Mouse (Mus musculus) embryonic facial prominence, embryonic 12.5 days (tissue): ENCODE data around the gene Uox. TPM values are rescaled to one million over a fixed set of nuclear protein-coding genes. Genes with fewer than 3 reads are reported as not detected.

ENCODE experiments used
- ATAC-seq: fragments of 200-750 bp; cut with Nextera tagmentation; 2 replicates; pipeline ENCODE4 v1.8.0; 2017; ENCODE audit not compliant: insufficient number of reproducible peaks, insufficient read depth, low FRiP score, low TSS enrichment
- H3K27ac ChIP-seq: fragments of 300-500 bp; sonication (generic); 2 replicates; pipeline ENCODE4 v1.5.1; 2016; ENCODE audit warnings: mild to moderate bottlenecking
- H3K27me3 ChIP-seq: fragments of 300-500 bp; sonication (generic); 2 replicates; pipeline ENCODE4 v1.6.1; 2016; ENCODE audit warnings: mild to moderate bottlenecking, moderate library complexity
- H3K36me3 ChIP-seq: fragments of 300-500 bp; sonication (generic); 2 replicates; pipeline ENCODE4 v1.6.1; 2016; ENCODE audit warnings: mild to moderate bottlenecking
- H3K4me1 ChIP-seq: fragments of 300-500 bp; sonication (generic); 2 replicates; pipeline ENCODE4 v1.6.1; 2016
- H3K4me2 ChIP-seq: fragments of 300-500 bp; sonication (generic); replicated peaks from 2 replicates; pipeline ENCODE4 v1.6.1; 2016; ENCODE audit warnings: mild to moderate bottlenecking, moderate library complexity
- H3K4me3 ChIP-seq: fragments of 300-500 bp; sonication (generic); 2 replicates; pipeline ENCODE4 v1.5.1; 2016; ENCODE audit warnings: mild to moderate bottlenecking
- H3K9ac ChIP-seq: fragments of 300-500 bp; sonication (generic); 2 replicates; pipeline ENCODE4 v1.6.1; 2016; ENCODE audit warnings: mild to moderate bottlenecking, moderate library complexity
- H3K9me3 ChIP-seq: fragments of 300-500 bp; sonication (generic); 2 replicates; pipeline ENCODE4 v1.6.1; 2016; ENCODE audit warnings: mild to moderate bottlenecking, moderate library complexity
- WGBS: fragments of 180-500 bp; shearing (Covaris S2); methylation state at CpG from one replicate; pipeline ENCODE4 v1.1.7; 2016; 5-methylcytosine and 5-hydroxymethylcytosine counted together
- polyA plus RNA-seq: library from polyadenylated mRNA; unstranded; fragments of >200 nt; fragmentation: Nextera tagmentation; extraction: Ambion mirVana; gene quantifications from 2 replicates; pipeline ENCODE4 v1.2.1, GENCODE M21; 2016

Uox gene
- polyA plus RNA-seq, result not detected in 2 replicates

DNA sequence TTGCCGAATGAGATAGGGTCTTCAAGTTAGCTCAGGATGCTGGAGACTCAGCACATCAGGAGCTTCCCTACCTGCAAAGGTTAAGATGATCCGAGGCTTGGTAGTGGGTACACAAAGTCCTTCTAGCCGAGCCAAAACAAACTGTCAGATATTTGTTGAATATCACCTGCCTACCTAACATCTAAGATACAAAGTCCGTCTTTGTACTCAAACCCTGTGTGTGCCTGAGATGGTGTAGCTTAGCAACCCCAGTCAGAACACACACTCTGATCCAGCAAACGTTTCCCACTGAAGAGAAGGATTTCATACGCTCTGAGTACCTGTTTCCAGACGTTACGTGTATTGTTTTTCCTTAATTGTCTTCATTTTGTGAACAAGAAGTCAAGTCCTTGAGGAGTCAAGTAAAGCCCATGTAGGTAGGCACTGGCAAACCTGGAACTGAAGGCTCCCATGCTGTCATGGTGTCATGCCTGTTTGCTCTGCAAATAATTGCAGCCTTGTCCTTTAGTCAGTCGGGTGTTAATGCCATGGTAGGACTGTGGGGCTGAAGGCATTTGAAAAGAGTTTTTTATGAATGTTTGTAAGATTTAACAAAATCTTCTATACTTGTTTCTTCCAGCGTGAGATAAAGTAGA is at the start of gene Uox:
Uox (plus strand) TSS at position 279 of the 635 bp plus-strand sequence.
- Histone ChIP-seq H3K9ac (no peak within 1 kb of the TSS), H3K4me1 (no peaks in the 10 kb centered on the region), H3K4me2 (no peak within 1 kb of the TSS), H3K9me3 (no peaks in the 10 kb centered on the region), H3K36me3 (no peaks in the 10 kb centered on the region), H3K27me3 (no peaks in the 10 kb centered on the region), H3K27ac (no peak within 1 kb of the TSS), H3K4me3 (no peak within 1 kb of the TSS)
- WGBS, result 78% methylated on average over 10 of the region's 10 CpGs
- ATAC-seq, result no peak

DNA sequence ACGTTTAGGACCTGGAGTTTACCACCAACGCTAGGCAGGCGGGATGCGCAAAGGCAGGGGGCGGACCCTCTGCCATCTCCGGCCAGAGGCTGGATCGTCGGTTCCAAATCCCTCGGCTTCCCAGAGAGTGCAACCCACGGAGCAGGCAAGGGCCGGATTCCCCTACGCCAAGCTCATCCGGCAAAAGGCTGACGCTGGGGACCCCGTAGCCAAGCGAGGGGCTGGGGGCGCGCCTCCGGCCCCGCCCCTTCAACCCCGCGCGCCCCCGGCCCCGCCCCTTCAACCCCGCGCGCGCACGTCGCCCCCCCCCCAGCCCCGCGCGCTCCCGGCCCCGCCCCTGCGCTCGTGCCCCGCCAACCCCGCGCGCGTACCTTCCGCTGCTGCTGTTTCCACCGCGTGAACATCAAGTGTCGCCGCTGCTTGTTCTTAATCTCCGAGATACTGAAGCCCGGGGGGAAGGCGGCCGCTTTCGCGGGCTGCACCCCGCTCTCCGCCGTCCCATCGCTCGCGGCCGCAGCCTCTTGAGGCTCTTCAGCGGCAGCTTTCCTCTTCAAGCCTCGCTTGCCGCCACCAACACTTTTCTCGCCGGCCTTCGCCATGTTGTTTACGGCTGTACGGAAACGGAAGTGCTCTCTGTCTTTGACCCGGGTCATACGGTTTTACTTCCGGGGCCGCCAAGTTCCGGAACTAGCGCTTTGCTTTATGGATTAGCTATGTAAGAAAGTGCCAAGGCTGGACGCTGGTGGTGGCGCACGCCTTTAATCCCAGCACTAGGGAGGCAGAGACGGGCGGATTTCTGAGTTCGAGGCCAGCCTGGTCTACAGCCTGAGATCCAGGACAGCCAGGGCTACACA is 49.2 kb upstream of the Uox start, which contains the start of gene Rpf1:
Rpf1 (minus strand) TSS at position 632 of the 854 bp plus-strand sequence.
- WGBS, result 1% methylated on average over 75 of the region's 82 CpGs
- peak within 1 kb of the TSS; percentile 60 for H3K4me2 ChIP-seq
- peak within 1 kb of the TSS; percentile 97 for H3K27ac ChIP-seq
- no peaks in the 10 kb centered on the region for H3K9me3 ChIP-seq
- ATAC-seq, result peak; percentile 91
- peaks cover 16% of the 10 kb centered on the region for H3K36me3 ChIP-seq
- no peaks in the 10 kb centered on the region for H3K27me3 ChIP-seq
- H3K4me3 ChIP-seq, result peak within 1 kb of the TSS; percentile 68
- H3K9ac ChIP-seq, result peak within 1 kb of the TSS; percentile 75
- H3K4me1 ChIP-seq, result no peaks in the 10 kb centered on the region; the same call in 1 of the 2 replicates

- Histone ChIP-seq H3K27ac (peak overlapping the region; percentile 97), H3K4me1 (no peaks in the 10 kb centered on the region; the same call in 1 of the 2 replicates), H3K4me3 (peak overlapping the region; percentile 68), H3K9me3 (no peaks in the 10 kb centered on the region), H3K4me2 (peak overlapping the region; percentile 60), H3K36me3 (peaks cover 16% of the 10 kb centered on the region), H3K9ac (peak overlapping the region; percentile 75), H3K27me3 (no peaks in the 10 kb centered on the region)
- no peak for ATAC-seq
- 18% methylated on average over 8 of the region's 8 CpGs for WGBS
Observed at GRCm38 (mm10) chr3:146521652-146522020, 48.6 kb upstream of the Uox start.

GRCm38 (mm10) chr3:146528335-146528734 is 41.9 kb upstream of the Uox start:
- Histone ChIP-seq H3K36me3 (no peaks in the 10 kb centered on the region), H3K27ac (no peak overlapping the region), H3K4me2 (no peak overlapping the region), H3K27me3 (no peaks in the 10 kb centered on the region), H3K9ac (no peak overlapping the region), H3K9me3 (no peaks in the 10 kb centered on the region), H3K4me3 (no peak overlapping the region), H3K4me1 (no peaks in the 10 kb centered on the region)
- 37% methylated on average over 2 of the region's 2 CpGs for WGBS
- no peak for ATAC-seq

DNA sequence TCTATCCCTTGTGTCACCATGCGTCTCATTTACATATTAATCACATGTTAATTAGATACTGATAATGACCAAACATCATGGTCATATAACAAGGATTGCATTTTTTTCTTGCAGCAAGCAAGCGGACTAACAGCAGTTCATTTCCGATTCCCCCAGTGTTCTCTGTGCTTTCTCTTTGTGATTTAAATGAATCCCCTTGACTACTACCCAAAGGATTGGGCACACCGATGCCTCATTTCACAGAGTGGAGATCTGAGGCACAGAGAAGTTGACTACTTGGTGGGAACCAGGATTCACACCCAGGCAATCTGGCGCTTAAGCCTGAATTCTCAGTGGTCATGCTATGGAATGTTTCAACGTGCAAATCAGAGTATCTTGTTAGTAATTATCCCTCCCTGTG is 35.2 kb upstream of the Uox start:
- no peaks in the 10 kb centered on the region for H3K36me3 ChIP-seq
- H3K9me3 ChIP-seq, result no peaks in the 10 kb centered on the region
- no peaks in the 10 kb centered on the region for H3K4me1 ChIP-seq
- no peak overlapping the region for H3K4me2 ChIP-seq
- H3K27ac ChIP-seq, result no peak overlapping the region
- H3K9ac ChIP-seq, result no peak overlapping the region
- 63% methylated on average over 6 of the region's 6 CpGs for WGBS
- H3K4me3 ChIP-seq, result no peak overlapping the region
- no peak for ATAC-seq
- H3K27me3 ChIP-seq, result no peaks in the 10 kb centered on the region

GRCm38 (mm10) chr3:146540521-146541273 is 29.5 kb upstream of the Uox start:
- Histone ChIP-seq H3K4me2 (no peak overlapping the region), H3K36me3 (no peaks in the 10 kb centered on the region), H3K27me3 (no peaks in the 10 kb centered on the region), H3K9ac (no peak overlapping the region), H3K4me1 (no peaks in the 10 kb centered on the region), H3K9me3 (no peaks in the 10 kb centered on the region), H3K27ac (no peak overlapping the region), H3K4me3 (no peak overlapping the region)
- ATAC-seq, result no peak
- 87% methylated on average over 4 of the region's 4 CpGs for WGBS

DNA sequence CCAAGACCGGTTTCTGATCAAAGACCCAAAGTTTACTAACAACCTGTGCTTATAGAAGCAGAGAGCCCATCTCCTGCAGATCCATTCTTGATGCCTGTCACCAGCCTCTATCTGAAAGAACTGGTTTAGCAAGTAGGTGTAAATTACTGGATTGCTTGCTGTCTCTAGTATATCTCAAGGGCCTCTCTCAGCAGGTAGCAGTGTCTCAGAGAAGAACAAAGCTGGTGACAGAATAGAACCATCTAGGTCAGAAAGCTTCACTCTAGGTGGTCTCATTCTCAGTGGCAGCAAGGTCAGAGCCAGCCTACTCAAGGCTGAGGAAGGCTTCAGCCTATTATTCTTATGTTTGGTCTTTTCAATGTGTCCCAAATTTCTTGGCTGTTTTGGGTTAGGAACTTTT is 26.6 kb upstream of the Uox start:
- ATAC-seq, result no peak
- Histone ChIP-seq H3K4me2 (no peak overlapping the region), H3K27me3 (no peaks in the 10 kb centered on the region), H3K9me3 (no peaks in the 10 kb centered on the region), H3K4me3 (no peak overlapping the region), H3K36me3 (no peaks in the 10 kb centered on the region), H3K4me1 (no peaks in the 10 kb centered on the region), H3K27ac (no peak overlapping the region), H3K9ac (no peak overlapping the region)
- WGBS, result 18% methylated on average over 1 of the region's 1 CpGs

- no peaks in the 10 kb centered on the region for H3K27me3 ChIP-seq
- no peak overlapping the region for H3K4me2 ChIP-seq
- H3K9me3 ChIP-seq, result no peaks in the 10 kb centered on the region
- no peak overlapping the region for H3K9ac ChIP-seq
- H3K4me3 ChIP-seq, result no peak overlapping the region
- H3K36me3 ChIP-seq, result no peaks in the 10 kb centered on the region
- ATAC-seq, result no peak
- H3K27ac ChIP-seq, result no peak overlapping the region
- 71% methylated on average over 7 of the region's 7 CpGs for WGBS
- no peaks in the 10 kb centered on the region for H3K4me1 ChIP-seq
Observed at GRCm38 (mm10) chr3:146554816-146555215, 15.4 kb upstream of the Uox start.

DNA sequence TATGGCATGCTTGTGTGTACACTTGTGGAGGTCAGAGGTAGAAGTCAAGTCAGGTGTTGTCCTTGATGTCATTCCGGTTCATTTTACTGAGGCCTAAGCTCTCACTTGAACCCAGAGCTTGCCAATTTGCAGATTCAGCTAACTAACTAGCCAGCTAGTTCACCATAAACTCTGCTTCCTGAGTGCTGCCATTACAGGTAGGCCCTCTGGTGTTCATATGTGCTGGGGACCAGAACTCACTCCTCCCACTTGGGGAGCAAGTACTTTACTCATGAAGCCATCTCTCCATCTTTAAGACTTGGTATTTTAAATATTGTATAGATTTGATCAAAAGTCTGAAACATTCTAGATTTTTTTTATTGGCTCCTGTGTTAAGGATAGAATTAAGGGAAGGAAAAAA is 13.7 kb upstream of the Uox start:
- Histone ChIP-seq H3K27ac (no peak overlapping the region), H3K4me2 (no peak overlapping the region), H3K4me3 (no peak overlapping the region), H3K9me3 (no peaks in the 10 kb centered on the region), H3K4me1 (no peaks in the 10 kb centered on the region), H3K9ac (no peak overlapping the region), H3K27me3 (no peaks in the 10 kb centered on the region), H3K36me3 (no peaks in the 10 kb centered on the region)
- 60% methylated on average over 1 of the region's 1 CpGs for WGBS
- ATAC-seq, result no peak

- no peaks in the 10 kb centered on the region for H3K27me3 ChIP-seq
- H3K36me3 ChIP-seq, result no peaks in the 10 kb centered on the region
- 81% methylated on average over 6 of the region's 6 CpGs for WGBS
- no peak for ATAC-seq
- no peak overlapping the region for H3K27ac ChIP-seq
- no peaks in the 10 kb centered on the region for H3K4me1 ChIP-seq
- H3K9ac ChIP-seq, result no peak overlapping the region
- no peak overlapping the region for H3K4me2 ChIP-seq
- H3K4me3 ChIP-seq, result no peak overlapping the region
- H3K9me3 ChIP-seq, result no peaks in the 10 kb centered on the region
Observed at GRCm38 (mm10) chr3:146557507-146557906, 12.7 kb upstream of the Uox start.

DNA sequence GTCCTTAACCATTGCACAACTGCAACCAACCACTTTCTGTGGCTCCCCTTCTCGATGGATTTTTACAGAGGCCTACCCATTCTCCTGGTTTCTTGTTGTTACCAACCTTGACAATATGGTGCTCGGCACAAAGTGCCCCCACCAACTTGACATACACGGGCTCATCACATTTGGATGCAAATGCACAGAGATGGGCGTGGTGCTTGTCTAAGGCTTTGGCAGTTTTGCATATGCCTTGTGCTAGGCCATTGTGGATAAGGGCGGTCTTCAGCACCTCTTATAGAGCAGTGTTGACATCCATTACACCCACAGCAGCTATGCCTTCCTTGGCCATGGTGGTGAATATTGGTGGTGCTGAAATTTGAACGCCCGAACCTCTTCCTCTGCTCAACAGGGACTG is 7.3 kb upstream of the Uox start:
- no peak overlapping the region for H3K9ac ChIP-seq
- ATAC-seq, result no peak
- H3K4me1 ChIP-seq, result no peaks in the 10 kb centered on the region
- H3K27ac ChIP-seq, result no peak overlapping the region
- 88% methylated on average over 7 of the region's 7 CpGs for WGBS
- H3K4me2 ChIP-seq, result no peak overlapping the region
- no peaks in the 10 kb centered on the region for H3K27me3 ChIP-seq
- H3K36me3 ChIP-seq, result no peaks in the 10 kb centered on the region
- no peaks in the 10 kb centered on the region for H3K9me3 ChIP-seq
- H3K4me3 ChIP-seq, result no peak overlapping the region
